ENCODE assay signal across 33 mouse cellular contexts in the genomic region with DNA sequence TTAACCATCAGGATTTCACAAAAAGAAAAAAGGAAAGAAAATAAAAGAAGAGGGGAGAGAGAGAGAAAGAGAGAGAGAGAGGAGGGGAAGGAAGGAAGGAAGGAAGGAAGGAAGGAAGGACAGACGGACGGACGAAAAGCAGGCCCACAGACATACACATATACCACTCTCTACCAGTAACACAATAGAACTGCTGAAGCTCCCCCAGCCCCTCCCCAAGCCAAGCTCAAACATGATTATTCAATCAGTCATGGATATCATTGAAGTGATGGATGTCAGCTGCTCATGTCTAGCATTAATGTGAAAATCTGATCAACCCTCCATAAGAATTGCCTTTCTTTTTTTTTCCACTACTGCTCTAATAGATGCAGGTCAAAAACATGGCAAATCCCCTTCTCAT.
"Had no signal": no experiment of that assay in that cellular context is flagged by ENCODE, and none has a peak within 500 bp of the region (broad histone marks: within the 10 kb centered on the region; RNA-seq: fewer than 3 reads in every experiment).

No protein-coding gene starts in this region.

- H3K4me3 ChIP-seq: limb, embryonic 10.5 days; limb, embryonic 12.5 days; limb, embryonic 13.5 days; limb, embryonic 15.5 days; liver, embryonic 12.5 days; liver, embryonic 13.5 days; liver, embryonic 15.5 days; lung, embryonic 15.5 days; megakaryocyte, embryonic 14.5 days; midbrain, embryonic 10.5 days; midbrain, embryonic 12.5 days; midbrain, embryonic 13.5 days; midbrain, embryonic 15.5 days; myocyte; neural tube, embryonic 12.5 days; neural tube, embryonic 13.5 days had no signal

- H3K36me3 ChIP-seq: limb, embryonic 10.5 days; limb, embryonic 12.5 days; limb, embryonic 13.5 days; limb, embryonic 15.5 days; liver, embryonic 12.5 days; liver, embryonic 13.5 days; liver, embryonic 15.5 days; lung, embryonic 15.5 days; midbrain, embryonic 10.5 days; midbrain, embryonic 12.5 days; midbrain, embryonic 13.5 days; midbrain, embryonic 15.5 days; neural tube, embryonic 12.5 days; neural tube, embryonic 13.5 days had no signal

- H3K9ac ChIP-seq: limb, embryonic 12.5 days; limb, embryonic 13.5 days; limb, embryonic 15.5 days; liver, embryonic 12.5 days; liver, embryonic 13.5 days; liver, embryonic 14.5 days; liver, embryonic 15.5 days; liver, postnatal 0 days; lung, embryonic 14.5 days; lung, embryonic 15.5 days; midbrain, embryonic 12.5 days; midbrain, embryonic 13.5 days; midbrain, embryonic 15.5 days; neural tube, embryonic 12.5 days; neural tube, embryonic 13.5 days had no signal

- H3K4me1 ChIP-seq: limb, embryonic 12.5 days; liver, embryonic 12.5 days; liver, embryonic 13.5 days; liver, embryonic 15.5 days; lung, embryonic 15.5 days; megakaryocyte, embryonic 14.5 days; midbrain, embryonic 10.5 days; midbrain, embryonic 12.5 days; midbrain, embryonic 13.5 days; midbrain, embryonic 15.5 days; neural tube, embryonic 12.5 days; neural tube, embryonic 13.5 days had no signal

- DNase-seq: left cerebral cortex, postnatal 4 days; liver; liver, embryonic 13.5 days; liver, postnatal 0 days; lung, adult 18-20 months; lung, adult 2 months; lung, embryonic 14.5 days; lung, postnatal 10 days; lung, postnatal 14 days; lung, postnatal 36 days; lung, postnatal 4 days; midbrain, embryonic 14.5 days had no signal

- ATAC-seq: liver, embryonic 12.5 days; liver, postnatal 0 days; lung, postnatal 0 days; midbrain, embryonic 13.5 days; midbrain, embryonic 15.5 days; midbrain, embryonic 16.5 days had no signal

- H3K27ac ChIP-seq: limb, embryonic 10.5 days; limb, embryonic 12.5 days; limb, embryonic 13.5 days; limb, embryonic 15.5 days; liver, embryonic 12.5 days; liver, embryonic 13.5 days; liver, embryonic 14.5 days; liver, embryonic 15.5 days; lung, embryonic 15.5 days; macrophage; midbrain, embryonic 10.5 days; midbrain, embryonic 12.5 days; midbrain, embryonic 13.5 days; midbrain, embryonic 15.5 days; neural tube, embryonic 12.5 days; neural tube, embryonic 13.5 days had no signal

- H3K27me3 ChIP-seq: limb, embryonic 12.5 days; limb, embryonic 13.5 days; limb, embryonic 15.5 days; liver, embryonic 12.5 days; liver, embryonic 13.5 days; liver, embryonic 15.5 days; lung, embryonic 15.5 days; megakaryocyte, embryonic 14.5 days; midbrain, embryonic 12.5 days; midbrain, embryonic 13.5 days; midbrain, embryonic 15.5 days; neural tube, embryonic 12.5 days; neural tube, embryonic 13.5 days had no signal

- H3K4me2 ChIP-seq: limb, embryonic 12.5 days; limb, embryonic 13.5 days; limb, embryonic 15.5 days; liver, embryonic 11.5 days; liver, embryonic 12.5 days; liver, embryonic 13.5 days; liver, embryonic 15.5 days; lung, embryonic 14.5 days; lung, embryonic 15.5 days; midbrain, embryonic 11.5 days; midbrain, embryonic 12.5 days; midbrain, embryonic 13.5 days; midbrain, embryonic 15.5 days; neural tube, embryonic 12.5 days; neural tube, embryonic 13.5 days had no signal

- H3K9me3 ChIP-seq: limb, embryonic 10.5 days; limb, embryonic 12.5 days; limb, embryonic 15.5 days; liver, embryonic 12.5 days; liver, embryonic 13.5 days; liver, embryonic 15.5 days; lung, embryonic 15.5 days; midbrain, embryonic 10.5 days; midbrain, embryonic 12.5 days; midbrain, embryonic 13.5 days; midbrain, embryonic 15.5 days; neural tube, embryonic 12.5 days; neural tube, embryonic 13.5 days had no signal
